Mouse (Mus musculus) heart, postnatal 36 days (tissue): ENCODE results near the gene Galp. TPM values are rescaled to one million over a fixed set of nuclear protein-coding genes. Genes with fewer than 3 reads are reported as not detected.
"Not testable (repeated sequence)": the region's sequence is repeated elsewhere in the genome, so short reads cannot be mapped to it uniquely, and the experiment has no call there.

Experiments used
- DNase-seq, 2 experiments: peaks; one replicate each; pipeline ENCODE4 v3.0.0; 2021 to 2022
- intact Hi-C: fragments of 180-260 bp; cut with DNase I; formaldehyde crosslinking; loops from one replicate; pipeline ENCODE4 v1.15.1; 2025
- total RNA-seq, 2 experiments: library from RNA; stranded (reverse); gene quantifications; 2 replicates each; pipeline ENCODE4 v1.2.3; 2021

The Galp gene
- total RNA-seq, 2 experiments from 2014 or later: not detected

- no peak for DNase-seq
- intact Hi-C loops: no loop called here
Measured at GRCm38 (mm10) chr7:6244361-6245292, 47.7 kb downstream of the Galp start.

- intact Hi-C loops: no loop called here
- DNase-seq: no peak
Measured at GRCm38 (mm10) chr7:6252410-6252809, 55.5 kb downstream of the Galp start, which contains the start of gene Epp13. TSS of gene Epp13 (plus strand) at chr7:6252710.

- DNase-seq: no peak
- intact Hi-C loops: no loop called here
Measured at GRCm38 (mm10) chr7:6254451-6254850, 57.6 kb downstream of the Galp start.

- intact Hi-C loops: no loop called here
- no peak for DNase-seq
Measured at GRCm38 (mm10) chr7:6257386-6257785, 60.5 kb downstream of the Galp start.

- no peak for DNase-seq
- intact Hi-C loops: no loop called here
Measured at GRCm38 (mm10) chr7:6258232-6259220, 61.6 kb downstream of the Galp start.

GRCm38 (mm10) chr7:6260004-6260403 is 63.1 kb downstream of the Galp start:
- DNase-seq, intact Hi-C loops: not testable (repeated sequence)

GRCm38 (mm10) chr7:6262120-6262519 is 65.2 kb downstream of the Galp start:
- intact Hi-C loops: no loop called here

GRCm38 (mm10) chr7:6262984-6263383 is 66.1 kb downstream of the Galp start:
- DNase-seq: no peak
- intact Hi-C loops: no loop called here

More at GRCm38 (mm10) chr7:6262120-6262519, 65.2 kb downstream of the Galp start:
- DNase-seq: no peak

GRCm38 (mm10) chr7:6265695-6266094 is 68.8 kb downstream of the Galp start:
- intact Hi-C loops: no loop called here

More at GRCm38 (mm10) chr7:6265695-6266094, 68.8 kb downstream of the Galp start:
- DNase-seq: peak in 1 of 2 experiments; percentile 13

Other genes with a start within 250 kb of the Galp start
- gene Vmn1r65, start 186.1 kb upstream of the Galp start, total RNA-seq: not detected
- not detected for gene Nlrp4c, start 151.9 kb upstream of the Galp start, total RNA-seq
- 10 to 100 TPM; 30.2 to 34.0 TPM for gene Zfp787, start 41.1 kb upstream of the Galp start, total RNA-seq
- 10 to 100 TPM in 1 of 2 experiments, 1 to 10 TPM in 1; 9.4 to 11.4 TPM for gene Zfp444, start 24.9 kb upstream of the Galp start, total RNA-seq
- not detected for gene Zscan5b, start 25.2 kb downstream of the Galp start, total RNA-seq
- gene Epp13, start 55.6 kb downstream of the Galp start, total RNA-seq: not detected
- 1 to 10 TPM; 3.4 to 4.0 TPM for gene Zfp667, start 89.5 kb downstream of the Galp start, total RNA-seq
- 1 to 10 TPM; 1.1 to 1.8 TPM for gene Zfp583, start 134.2 kb downstream of the Galp start, total RNA-seq
- under 1 TPM; 0.16 to 0.33 TPM for gene Gm3854, start 146.7 kb downstream of the Galp start, total RNA-seq
- 1 to 10 TPM; 2.4 to 3.0 TPM for gene Zfp78, start 166.2 kb downstream of the Galp start, total RNA-seq
- gene Zfp28, start 186.2 kb downstream of the Galp start, total RNA-seq: 1 to 10 TPM; 2.9 to 3.1 TPM
- not detected for gene Smim17, start 201.6 kb downstream of the Galp start, total RNA-seq
- not detected for gene Gm20715, start 213.2 kb downstream of the Galp start, total RNA-seq
- not detected for gene Olfr1344, start 241.6 kb downstream of the Galp start, total RNA-seq